Mouse (Mus musculus) gastrocnemius, postnatal 4 days (tissue): Measurements from ENCODE around the gene Tfip11. TPM values are rescaled to one million over a fixed set of nuclear protein-coding genes. Genes with fewer than 3 reads are reported as not detected.

Source experiments
- DNase-seq, 2 experiments: peaks; one replicate each; pipeline ENCODE4 v3.0.0; 2021 to 2022; ENCODE audit warnings: low spot score in 2 of 2, mixed read lengths in 2 of 2
- total RNA-seq, 2 experiments: library from RNA; stranded (reverse); gene quantifications; 2 replicates each; pipeline ENCODE4 v1.2.3; 2021

The Tfip11 gene
- total RNA-seq, 2 experiments from 2014 or later: 20.4 to 21.0 TPM

GRCm38 (mm10) chr5:112289819-112290535 is 36.2 kb upstream of the Tfip11 start:
- peak in 1 of 2 experiments; percentile 42 for DNase-seq

GRCm38 (mm10) chr5:112290536-112290880 is 35.6 kb upstream of the Tfip11 start:
- DNase-seq: no peak

- DNase-seq: no peak
Observed at GRCm38 (mm10) chr5:112291866-112292265, 34.3 kb upstream of the Tfip11 start.

- no peak for DNase-seq
Observed at GRCm38 (mm10) chr5:112292343-112292980, 33.7 kb upstream of the Tfip11 start.

- no peak for DNase-seq
Observed at GRCm38 (mm10) chr5:112293800-112294199, 32.4 kb upstream of the Tfip11 start.

- no peak for DNase-seq
Observed at GRCm38 (mm10) chr5:112294696-112295095, 31.5 kb upstream of the Tfip11 start.

- DNase-seq: no peak
Observed at GRCm38 (mm10) chr5:112295162-112295561, 31.0 kb upstream of the Tfip11 start.

GRCm38 (mm10) chr5:112295564-112295963 is 30.6 kb upstream of the Tfip11 start:
- no peak for DNase-seq

GRCm38 (mm10) chr5:112296404-112297181 is 29.6 kb upstream of the Tfip11 start:
- DNase-seq: no peak

- DNase-seq: no peak
Observed at GRCm38 (mm10) chr5:112297257-112297656, 28.9 kb upstream of the Tfip11 start.

GRCm38 (mm10) chr5:112298226-112298988 is 27.8 kb upstream of the Tfip11 start:
- no peak for DNase-seq

- DNase-seq: no peak
Observed at GRCm38 (mm10) chr5:112299399-112299798, 26.8 kb upstream of the Tfip11 start.

GRCm38 (mm10) chr5:112300112-112300511 is 26.0 kb upstream of the Tfip11 start:
- DNase-seq: no peak

- DNase-seq: no peak
Observed at GRCm38 (mm10) chr5:112300721-112301308, 25.3 kb upstream of the Tfip11 start.

- DNase-seq: no peak
Observed at GRCm38 (mm10) chr5:112301694-112302093, 24.5 kb upstream of the Tfip11 start.

GRCm38 (mm10) chr5:112302310-112302709 is 23.8 kb upstream of the Tfip11 start:
- no peak for DNase-seq

GRCm38 (mm10) chr5:112305842-112306241 is 20.3 kb upstream of the Tfip11 start:
- no peak for DNase-seq

GRCm38 (mm10) chr5:112313222-112313885 is 12.8 kb upstream of the Tfip11 start:
- DNase-seq: no peak

- no peak for DNase-seq
Observed at GRCm38 (mm10) chr5:112316468-112316867, 9.7 kb upstream of the Tfip11 start.

- no peak for DNase-seq
Observed at GRCm38 (mm10) chr5:112317328-112317727, 8.8 kb upstream of the Tfip11 start.
